Mouse (Mus musculus): ENCODE measurements at regions not wholly inside any gene's neighbourhood (a gene's known extent, or its start where the extent isn't known, plus 50 kb on each side); places are given as distances from the start of the nearest gene placed in this dataset.
"Not testable (repeated sequence)": the region's sequence is repeated elsewhere in the genome, so short reads cannot be mapped to it uniquely, and the experiment has no call there.

DNA sequence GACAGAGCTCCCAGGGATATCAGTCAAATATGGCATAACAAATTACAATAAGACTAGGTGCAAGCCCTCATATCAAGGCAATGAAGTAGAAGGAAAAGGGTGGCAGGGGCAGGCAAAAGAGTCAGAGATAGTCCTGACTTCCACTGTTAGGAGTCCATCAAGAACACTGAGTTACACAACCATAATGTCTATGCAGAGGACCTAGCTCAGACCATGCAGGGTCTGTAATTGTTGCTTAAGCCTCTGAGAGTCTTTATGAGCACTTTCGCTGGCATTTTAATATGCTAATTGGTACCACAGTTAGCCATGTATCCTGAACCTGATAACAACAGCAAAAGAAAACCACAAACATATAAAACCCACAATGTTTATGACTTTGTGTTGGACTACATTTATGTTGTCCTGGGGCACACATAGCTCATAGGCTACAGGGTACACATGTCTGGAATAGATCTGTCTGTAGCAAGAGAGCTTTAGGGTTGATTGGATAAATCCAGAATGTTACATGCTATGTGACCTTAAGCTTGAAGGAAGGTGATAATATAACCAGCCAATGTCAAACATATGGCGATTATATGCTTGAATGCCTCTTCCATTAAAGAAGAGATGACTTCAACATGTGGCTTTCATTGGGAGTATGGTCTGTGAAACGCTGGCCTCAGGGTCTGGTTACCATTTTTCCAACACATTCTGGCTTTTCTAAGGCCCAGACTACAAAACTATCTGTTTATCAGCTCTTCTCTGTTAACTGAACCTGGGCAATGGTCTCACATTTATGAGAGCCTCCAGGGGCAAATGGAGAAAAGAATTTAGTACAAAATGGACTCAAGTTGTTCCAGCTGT lies 836.6 kb downstream of the Gm9195 start:
- DNase-seq (ENCODE audit: low spot score) = no peak

DNA sequence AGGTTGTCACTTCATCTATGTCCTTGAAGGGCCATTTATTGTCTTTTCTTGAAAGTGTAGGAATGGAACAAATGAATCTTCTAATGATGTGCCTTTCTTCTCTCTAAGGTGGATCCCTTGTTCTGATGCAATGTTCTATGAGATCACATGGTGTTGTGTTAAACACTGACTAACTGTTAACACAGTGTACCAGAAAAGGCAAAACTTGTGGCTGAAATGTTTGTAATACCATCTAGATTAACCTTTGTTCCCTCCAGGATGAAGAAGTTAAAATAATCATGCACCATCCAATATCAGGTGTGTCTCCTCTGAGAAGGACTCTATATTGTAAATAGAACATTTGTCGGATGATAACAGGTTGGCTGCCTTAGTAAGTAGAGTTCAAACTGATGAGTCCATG lies 849.1 kb downstream of the Gm9195 start:
- no peak for DNase-seq (ENCODE audit: low spot score)

DNA sequence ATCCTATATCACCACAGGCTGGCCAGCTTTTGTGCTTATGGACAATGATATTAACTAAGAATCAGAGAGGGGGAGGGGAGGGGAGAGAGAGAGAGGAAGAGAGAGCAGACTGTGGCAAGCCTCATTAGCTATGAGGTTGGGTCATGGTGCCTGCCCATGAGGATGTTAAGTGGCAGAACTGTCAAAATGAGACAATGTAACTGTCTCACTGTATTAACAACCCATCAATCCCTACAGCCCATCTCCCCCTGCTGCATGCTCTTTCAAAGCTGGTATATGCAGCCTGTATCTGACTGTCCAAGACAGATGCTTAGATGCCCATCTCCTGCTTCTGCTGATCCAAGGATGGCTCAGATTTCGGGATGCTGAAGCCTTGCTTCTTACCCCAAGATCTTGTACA lies 852.6 kb downstream of the Gm9195 start:
- no peak for DNase-seq (ENCODE audit: low spot score)

DNA sequence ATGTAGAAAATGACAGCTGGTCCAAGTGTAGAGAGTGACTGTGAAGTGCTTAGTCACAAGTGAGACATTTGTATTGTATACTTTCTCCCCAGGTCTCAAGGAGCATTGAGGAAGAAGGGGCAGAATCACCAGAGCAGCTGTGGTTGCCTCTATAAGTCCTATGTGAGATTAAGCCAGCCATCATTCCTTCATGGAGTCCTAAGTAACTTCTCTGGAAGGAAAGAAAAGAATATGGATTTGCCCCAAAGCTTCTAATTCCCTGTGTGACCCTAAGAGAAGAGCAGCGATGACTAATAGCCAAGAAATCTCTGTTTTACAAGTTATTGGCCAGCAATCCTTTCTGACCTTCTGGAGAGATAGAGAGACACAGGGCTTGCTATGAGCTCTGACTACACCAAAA lies 856.5 kb downstream of the Gm9195 start:
- DNase-seq (ENCODE audit: low spot score) = no peak

GRCm38 (mm10) chr14:71609698-71610301 lies 881.8 kb downstream of the Gm9195 start:
- no peak for DNase-seq (ENCODE audit: low spot score)

GRCm38 (mm10) chr14:71603710-71604109 lies 887.9 kb downstream of the Gm9195 start:
- DNase-seq (ENCODE audit: low spot score) = no peak

DNA sequence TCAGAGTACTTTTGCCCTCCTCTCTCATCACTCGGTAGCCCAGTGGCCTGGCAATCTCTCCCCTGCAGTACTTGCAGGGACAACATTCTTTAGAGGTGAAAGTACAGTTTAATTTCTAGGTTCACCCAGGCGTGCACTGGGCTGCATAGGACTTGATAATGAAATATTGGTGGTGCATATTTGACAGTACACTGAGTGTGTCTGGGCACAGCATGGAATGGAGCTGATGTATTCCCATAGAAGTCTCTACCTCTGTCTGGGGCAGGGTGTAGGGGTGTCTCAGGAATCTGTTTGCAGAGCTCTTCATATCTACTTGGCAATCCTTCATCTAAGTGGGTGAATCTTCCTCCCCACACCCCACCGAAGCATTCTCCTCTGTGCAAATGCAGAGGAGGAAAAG lies 893.8 kb downstream of the Gm9195 start:
- DNase-seq (ENCODE audit: low spot score) = no peak

GRCm38 (mm10) chr14:71588694-71589240 lies 902.9 kb downstream of the Gm9195 start:
- DNase-seq (ENCODE audit: low spot score) = no peak

- DNase-seq (ENCODE audit: low spot score) = no peak
Measured at GRCm38 (mm10) chr14:71588006-71588405, 903.6 kb downstream of the Gm9195 start.

GRCm38 (mm10) chr14:71564816-71565215 lies 926.8 kb downstream of the Gm9195 start:
- no peak for DNase-seq (ENCODE audit: low spot score)

DNA sequence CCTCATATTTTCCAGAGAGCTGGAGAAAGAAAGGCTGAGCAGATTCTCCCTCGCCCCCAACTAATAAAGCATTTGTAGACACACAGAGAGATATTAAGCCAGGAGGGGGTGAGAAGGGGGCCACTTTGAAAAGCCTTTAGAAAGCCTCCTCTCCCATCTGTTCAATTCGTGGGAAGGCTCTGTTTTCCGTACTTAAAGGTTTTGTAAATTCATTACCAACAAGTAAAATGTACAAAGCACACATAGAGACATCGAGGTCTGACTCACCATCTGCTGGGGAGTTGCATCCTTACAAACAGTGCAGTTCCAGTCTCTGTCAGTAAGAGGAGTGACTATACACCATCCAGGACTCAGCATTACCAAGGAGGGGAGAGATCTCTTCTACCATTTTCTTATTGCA lies 929.7 kb downstream of the Gm9195 start:
- DNase-seq (ENCODE audit: low spot score) = no peak

DNA sequence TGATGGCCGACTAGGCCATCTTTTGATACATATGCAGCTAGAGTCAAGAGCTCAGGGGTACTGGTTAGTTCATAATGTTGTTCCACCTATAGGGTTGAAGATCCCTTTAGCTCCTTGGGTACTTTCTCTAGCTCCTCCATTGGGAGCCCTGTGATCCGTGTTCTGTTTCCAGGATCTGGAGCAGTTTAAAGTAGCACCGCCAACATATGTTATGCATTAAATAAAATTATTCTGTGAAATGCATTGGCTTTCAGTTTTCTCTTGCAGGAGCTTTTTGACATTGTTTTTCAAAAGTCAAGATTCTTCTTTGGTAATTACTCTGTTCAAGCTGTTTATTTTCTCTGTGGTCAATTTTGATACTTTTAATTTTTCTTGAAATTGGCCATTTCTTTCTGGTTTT lies 937.3 kb downstream of the Gm9195 start:
- not testable (repeated sequence) for DNase-seq (ENCODE audit: low spot score)

DNA sequence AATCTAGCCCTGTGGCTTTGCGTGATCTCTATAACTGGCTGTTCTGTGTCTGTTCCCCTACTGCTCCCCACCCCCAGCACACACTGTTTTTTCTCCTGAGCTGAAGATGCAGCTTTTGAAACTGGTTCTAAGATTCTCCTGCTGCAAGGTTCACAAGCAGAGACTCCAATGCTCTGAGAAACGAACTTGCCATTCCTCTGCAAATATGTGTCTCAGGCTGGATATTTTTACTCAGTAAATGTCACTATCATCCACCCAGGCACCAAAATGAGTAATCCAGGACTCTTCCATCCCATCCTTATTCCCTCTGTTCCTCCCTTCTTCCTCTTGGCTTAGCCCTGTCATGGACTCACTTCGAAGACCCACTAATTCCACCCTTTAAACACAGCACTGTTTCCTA lies 943.9 kb upstream of the Fam160b2 start:
- no peak for DNase-seq (ENCODE audit: low spot score)

- peak; percentile 25 for DNase-seq (ENCODE audit: low spot score)
Measured at GRCm38 (mm10) chr14:71532074-71532659, 932.5 kb upstream of the Fam160b2 start.

- DNase-seq (ENCODE audit: low spot score) = no peak
Measured at GRCm38 (mm10) chr14:71531298-71531697, 931.7 kb upstream of the Fam160b2 start.

- peak; percentile 9 for DNase-seq (ENCODE audit: low spot score)
Measured at GRCm38 (mm10) chr14:71530421-71530820, 930.8 kb upstream of the Fam160b2 start.

- no peak for DNase-seq (ENCODE audit: low spot score)
Measured at GRCm38 (mm10) chr14:71518541-71518940, 918.9 kb upstream of the Fam160b2 start.

DNA sequence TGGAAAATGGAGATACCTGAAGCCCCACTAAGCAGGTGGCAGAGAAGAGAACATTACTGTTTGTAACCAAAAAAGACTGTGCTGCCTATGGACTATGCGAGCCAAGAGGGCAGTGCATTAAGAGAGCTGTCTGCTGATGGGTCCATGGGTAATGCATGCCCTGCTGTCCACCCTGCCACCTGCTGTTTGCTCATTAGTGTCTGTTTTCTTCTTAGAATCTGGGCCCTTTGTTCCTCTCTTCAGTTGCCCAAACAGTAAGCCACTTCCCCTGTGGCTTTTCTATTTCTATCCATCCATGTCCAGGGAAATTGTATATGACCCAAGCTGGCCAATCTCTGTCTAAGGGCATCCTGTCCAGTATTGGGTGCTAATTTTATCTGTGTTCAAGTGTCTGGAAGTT lies 901.2 kb upstream of the Fam160b2 start:
- no peak for DNase-seq (ENCODE audit: low spot score)

DNA sequence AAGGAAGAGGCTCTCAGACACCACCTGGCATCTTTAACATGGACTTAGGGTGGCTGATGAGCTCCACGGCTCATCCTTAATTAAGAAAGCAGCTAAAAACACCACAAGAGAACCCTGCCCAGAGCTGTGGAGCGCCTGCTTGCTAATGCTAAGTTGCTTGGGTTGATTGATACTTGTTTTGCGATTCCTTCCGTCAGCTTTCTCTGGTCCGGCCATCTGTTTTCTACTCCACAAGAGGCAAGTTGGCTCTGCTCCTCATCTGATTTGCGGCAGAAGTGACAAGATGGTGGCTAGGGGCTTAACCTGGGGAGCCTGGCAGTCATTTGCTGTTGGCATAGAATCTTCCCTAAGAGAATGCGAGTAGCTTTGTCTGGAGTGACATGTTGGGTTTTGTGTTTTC lies 891.6 kb upstream of the Fam160b2 start:
- no peak for DNase-seq (ENCODE audit: low spot score)

DNA sequence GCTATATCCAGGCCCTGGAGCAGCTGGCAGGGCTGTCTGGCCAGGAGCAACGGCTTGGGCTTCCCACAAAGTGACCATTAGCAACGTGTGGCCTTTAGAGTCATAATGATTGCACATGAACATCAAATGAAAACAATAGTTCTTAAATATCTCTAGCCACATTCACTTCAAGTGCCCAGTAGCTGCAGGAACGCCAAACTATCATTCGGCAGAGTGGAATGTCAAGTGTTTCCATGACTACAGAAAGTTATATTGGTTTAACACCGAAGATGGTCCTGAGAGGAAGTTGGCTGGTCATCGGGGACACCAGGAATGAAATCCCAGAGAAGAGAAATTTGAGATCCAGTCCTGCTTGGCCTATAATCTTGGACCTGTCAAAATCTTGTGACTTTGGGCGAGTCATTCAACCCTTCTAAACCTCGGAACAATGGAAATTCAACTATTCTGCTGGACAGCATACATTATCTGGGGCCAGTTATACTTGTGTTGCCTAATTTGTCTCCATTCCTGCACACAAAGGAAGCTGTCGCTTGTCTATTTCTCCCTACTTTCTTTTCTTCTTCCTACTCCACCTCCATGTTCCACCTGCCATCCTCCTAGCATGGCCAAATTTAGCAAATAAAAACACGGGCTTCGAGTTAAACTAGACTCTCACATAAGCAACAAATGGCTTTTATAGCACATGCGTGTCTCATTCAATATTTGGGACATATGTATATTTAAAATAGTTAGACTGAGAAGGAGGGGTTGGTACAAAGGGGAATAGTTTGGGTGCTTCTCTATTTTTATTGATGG lies 886.7 kb upstream of the Fam160b2 start:
- DNase-seq (ENCODE audit: low spot score) = no peak

GRCm38 (mm10) chr14:71475656-71476055 lies 876.0 kb upstream of the Fam160b2 start:
- DNase-seq (ENCODE audit: low spot score) = no peak

DNA sequence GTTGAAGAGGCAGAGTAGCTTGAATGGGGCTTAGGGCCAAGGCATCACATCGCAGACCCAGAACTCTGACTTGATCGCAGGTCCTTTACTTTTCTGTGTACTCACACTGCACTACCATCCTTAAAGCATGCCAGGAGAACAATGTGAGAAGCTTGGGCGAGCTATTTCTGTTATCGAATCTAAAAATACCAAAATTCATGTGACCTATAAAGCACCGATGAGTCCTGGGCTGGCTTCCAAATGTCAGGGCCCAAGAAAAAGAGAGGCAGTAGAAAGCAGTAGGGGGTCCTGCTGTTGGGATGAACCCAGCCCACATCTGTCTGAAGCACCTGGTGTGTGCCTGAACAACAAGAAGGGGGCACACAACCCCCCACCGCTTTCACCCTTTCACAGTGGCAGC lies 874.3 kb upstream of the Fam160b2 start:
- peak; percentile 38 for DNase-seq (ENCODE audit: low spot score)
